30 mouse cellular contexts compared by ENCODE assay signal in genomic region chr19:30483436-30483835, GRCm38 (mm10).
DNase-seq lines count a peak whose midpoint lies in the region; ATAC-seq and TF ChIP-seq lines count a peak whose summit lies in the region.
"Had no signal": no experiment of that assay in that cellular context is flagged by ENCODE, and none has a peak within 500 bp of the region (broad histone marks: within the 10 kb centered on the region; RNA-seq: fewer than 3 reads in every experiment).

No protein-coding gene starts in this region.

- no peak overlapping the region for H3K9ac ChIP-seq in hindbrain, postnatal 0 days (replicated peaks; ENCODE audit: low read length)
- no peak overlapping the region for H3K9ac ChIP-seq in neural tube, embryonic 15.5 days (replicated peaks)
- H3K9ac ChIP-seq: hindbrain, embryonic 14.5 days; liver, embryonic 12.5 days; liver, postnatal 0 days; neural tube, embryonic 13.5 days had no signal

- no peaks in the 10 kb centered on the region for H3K36me3 ChIP-seq in hindbrain, postnatal 0 days (ENCODE audit: insufficient read depth, low read length)
- no peaks in the 10 kb centered on the region for H3K36me3 ChIP-seq in hindbrain, embryonic 10.5 days
- no peaks in the 10 kb centered on the region for H3K36me3 ChIP-seq in neural tube, embryonic 15.5 days
- H3K36me3 ChIP-seq: liver, embryonic 12.5 days; neural tube, embryonic 13.5 days had no signal

- H3K4me3 ChIP-seq in hindbrain, postnatal 0 days (ENCODE audit: low read length), result no peak overlapping the region
- H3K4me3 ChIP-seq in hindbrain, embryonic 10.5 days, result no peak overlapping the region
- no peak overlapping the region for H3K4me3 ChIP-seq in neural tube, embryonic 15.5 days (replicated peaks)
- H3K4me3 ChIP-seq: gastrocnemius, adult 2 months; liver, embryonic 12.5 days; myocyte; neural tube, embryonic 13.5 days had no signal

- H3K27me3 ChIP-seq in hindbrain, postnatal 0 days (ENCODE audit: insufficient read depth, low read length), result no peaks in the 10 kb centered on the region
- no peaks in the 10 kb centered on the region for H3K27me3 ChIP-seq in hindbrain, embryonic 10.5 days (ENCODE audit: insufficient read depth, poor library complexity, severe bottlenecking)
- no peaks in the 10 kb centered on the region for H3K27me3 ChIP-seq in neural tube, embryonic 15.5 days (replicated peaks)
- H3K27me3 ChIP-seq: liver, embryonic 12.5 days; neural tube, embryonic 13.5 days had no signal

- WGBS in hindbrain, postnatal 0 days, result 29% methylated on average over 4 of the region's 4 CpGs
- 25% methylated on average over 4 of the region's 4 CpGs for WGBS in hindbrain, embryonic 10.5 days
- 28% methylated on average over 4 of the region's 4 CpGs for WGBS in neural tube, embryonic 15.5 days

- peak overlapping the region; percentile 27; the same call in 1 of the 2 replicates for H3K4me2 ChIP-seq in hindbrain, postnatal 0 days (ENCODE audit: low read depth, low read length)
- H3K4me2 ChIP-seq in neural tube, embryonic 15.5 days, result peak overlapping the region; percentile 13; the same call in 1 of the 2 replicates
- H3K4me2 ChIP-seq: heart, embryonic 11.5 days; hindbrain, embryonic 14.5 days; liver, embryonic 12.5 days; neural tube, embryonic 13.5 days had no signal

- H3K4me1 ChIP-seq in hindbrain, postnatal 0 days (ENCODE audit: insufficient read depth, low read length), result no peaks in the 10 kb centered on the region; the same call in 1 of the 2 replicates
- peaks cover 12% of the 10 kb centered on the region for H3K4me1 ChIP-seq in hindbrain, embryonic 10.5 days (replicated peaks)
- no peaks in the 10 kb centered on the region for H3K4me1 ChIP-seq in neural tube, embryonic 15.5 days
- H3K4me1 ChIP-seq: liver, embryonic 12.5 days had no signal

- no peak for TF ChIP-seq CTCF in hindbrain, postnatal 0 days (IDR thresholded peaks at IDR 0.05; ENCODE audit: low read depth)

- DNase-seq in hindbrain, postnatal 0 days (ENCODE audit: low spot score), result no peak
- DNase-seq in hindbrain, embryonic 10.5 days (ENCODE audit: low spot score), result no peak
- no peak for DNase-seq in neural tube, embryonic 10.5 days (ENCODE audit: extremely low spot score, low spot score)
- DNase-seq in R1 (ENCODE audit: low read depth, low spot score), result peak; percentile 66
- no peak for DNase-seq in adrenal gland, postnatal 14 days
- DNase-seq in urinary bladder, postnatal 14 days (ENCODE audit: low spot score), result no peak
- DNase-seq: adrenal gland, adult 2 months; B cell, adult 2 months; cerebellum, adult 11 months; cerebellum, adult 9-11 months; gastrocnemius, adult 2 months; gastrocnemius, postnatal 36 days; heart, adult 18-20 months; heart, postnatal 36 days; kidney, adult 2 months; layer of hippocampus, postnatal 36 days; left cerebral cortex, postnatal 4 days; liver, postnatal 0 days; right cerebral cortex, postnatal 14 days had no signal

- H3K27ac ChIP-seq in hindbrain, postnatal 0 days, result no peak overlapping the region
- H3K27ac ChIP-seq in hindbrain, embryonic 10.5 days, result no peak overlapping the region
- H3K27ac ChIP-seq in neural tube, embryonic 15.5 days (replicated peaks), result no peak overlapping the region
- H3K27ac ChIP-seq: gastrocnemius, adult 2 months; hindbrain, embryonic 14.5 days; liver, embryonic 12.5 days; macrophage; neural tube, embryonic 13.5 days had no signal

- H3K9me3 ChIP-seq in hindbrain, postnatal 0 days (ENCODE audit: low read length), result no peaks in the 10 kb centered on the region
- no peaks in the 10 kb centered on the region for H3K9me3 ChIP-seq in hindbrain, embryonic 10.5 days
- H3K9me3 ChIP-seq in neural tube, embryonic 15.5 days (replicated peaks), result no peaks in the 10 kb centered on the region
- H3K9me3 ChIP-seq: liver, embryonic 12.5 days; neural tube, embryonic 13.5 days had no signal

- no peak for ATAC-seq in hindbrain, postnatal 0 days
- no peak for ATAC-seq in neural tube, embryonic 15.5 days (ENCODE audit: low FRiP score)
- ATAC-seq: activated CD4-positive, CD25-positive, alpha-beta regulatory T cell, adult 4 months; forebrain, embryonic 16.5 days; liver, embryonic 12.5 days; liver, postnatal 0 days; lung, postnatal 0 days; midbrain, embryonic 16.5 days had no signal
